Mouse (Mus musculus): ENCODE results near the gene Rab5c. TPM values are rescaled to one million over a fixed set of nuclear protein-coding genes. Genes with fewer than 3 reads are reported as not detected.

Gene Rab5c
- polyA plus RNA-seq, 1 experiment from 2014 or later, result 83.6 TPM

- peaks cover 4% of the 10 kb centered on the region; the same call in 1 of the 2 replicates for H3K4me1 ChIP-seq (ENCODE audit: control insufficient read depth, insufficient read depth, low read length)
- ATAC-seq (ENCODE audit: low FRiP score) (no peak), DNase-seq (ENCODE audit: low spot score, missing footprints) (no peak)
- H3K9ac ChIP-seq (ENCODE audit: low read length), result no peak overlapping the region
- H3K27ac ChIP-seq (ENCODE audit: low read depth, low read length), result no peak overlapping the region
- no peaks in the 10 kb centered on the region for H3K9me3 ChIP-seq (ENCODE audit: control insufficient read depth, low read length)
- 76% methylated on average over 5 of the region's 5 CpGs for WGBS
- no peak overlapping the region for H3K4me2 ChIP-seq
- no peaks in the 10 kb centered on the region for H3K27me3 ChIP-seq (ENCODE audit: control insufficient read depth, insufficient read depth, low read length)
- H3K4me3 ChIP-seq (ENCODE audit: low read depth, low read length), result no peak overlapping the region
- peaks cover 15% of the 10 kb centered on the region; the same call in 1 of the 2 replicates for H3K36me3 ChIP-seq (ENCODE audit: control insufficient read depth, insufficient read depth, low read length)
Measured at GRCm38 (mm10) chr11:100720345-100720744, 17.7 kb downstream of the Rab5c start.

- Histone ChIP-seq H3K27me3 (ENCODE audit: control insufficient read depth, insufficient read depth, low read length) (no peaks in the 10 kb centered on the region), H3K4me2 (no peak overlapping the region), H3K36me3 (ENCODE audit: control insufficient read depth, insufficient read depth, low read length) (peaks cover 15% of the 10 kb centered on the region; the same call in 1 of the 2 replicates), H3K4me3 (ENCODE audit: low read depth, low read length) (no peak overlapping the region), H3K4me1 (ENCODE audit: control insufficient read depth, insufficient read depth, low read length) (peaks cover 4% of the 10 kb centered on the region; the same call in 1 of the 2 replicates), H3K27ac (ENCODE audit: low read depth, low read length) (no peak overlapping the region), H3K9me3 (ENCODE audit: control insufficient read depth, low read length) (no peaks in the 10 kb centered on the region), H3K9ac (ENCODE audit: low read length) (no peak overlapping the region)
- no peak for ATAC-seq (ENCODE audit: low FRiP score)
- WGBS, result 89% methylated on average over 11 of the region's 11 CpGs
- DNase-seq (ENCODE audit: low spot score, missing footprints), result no peak
Measured at GRCm38 (mm10) chr11:100719893-100720292, 18.1 kb downstream of the Rab5c start.

- no peaks in the 10 kb centered on the region for H3K27me3 ChIP-seq (ENCODE audit: control insufficient read depth, insufficient read depth, low read length)
- no peak overlapping the region for H3K27ac ChIP-seq (ENCODE audit: low read depth, low read length)
- 90% methylated on average over 3 of the region's 3 CpGs for WGBS
- DNase-seq (ENCODE audit: low spot score, missing footprints), result no peak
- no peak overlapping the region for H3K9ac ChIP-seq (ENCODE audit: low read length)
- no peaks in the 10 kb centered on the region for H3K9me3 ChIP-seq (ENCODE audit: control insufficient read depth, low read length)
- H3K36me3 ChIP-seq (ENCODE audit: control insufficient read depth, insufficient read depth, low read length), result peaks cover 15% of the 10 kb centered on the region; the same call in 1 of the 2 replicates
- H3K4me1 ChIP-seq (ENCODE audit: control insufficient read depth, insufficient read depth, low read length), result peaks cover 4% of the 10 kb centered on the region
- ATAC-seq (ENCODE audit: low FRiP score), result no peak
- H3K4me3 ChIP-seq (ENCODE audit: low read depth, low read length), result no peak overlapping the region
- no peak overlapping the region for H3K4me2 ChIP-seq
Measured at GRCm38 (mm10) chr11:100719312-100719711, 18.7 kb downstream of the Rab5c start.

GRCm38 (mm10) chr11:100718866-100719265 lies 19.1 kb downstream of the Rab5c start:
- no peak overlapping the region for H3K9ac ChIP-seq (ENCODE audit: low read length)
- no peak for DNase-seq (ENCODE audit: low spot score, missing footprints)
- no peaks in the 10 kb centered on the region for H3K27me3 ChIP-seq (ENCODE audit: control insufficient read depth, insufficient read depth, low read length)
- peaks cover 15% of the 10 kb centered on the region; the same call in 1 of the 2 replicates for H3K36me3 ChIP-seq (ENCODE audit: control insufficient read depth, insufficient read depth, low read length)
- H3K4me1 ChIP-seq (ENCODE audit: control insufficient read depth, insufficient read depth, low read length), result peaks cover 8% of the 10 kb centered on the region
- no peaks in the 10 kb centered on the region for H3K9me3 ChIP-seq (ENCODE audit: control insufficient read depth, low read length)
- WGBS, result 97% methylated on average over 4 of the region's 4 CpGs
- no peak overlapping the region for H3K4me2 ChIP-seq
- H3K27ac ChIP-seq (ENCODE audit: low read depth, low read length), result no peak overlapping the region
- H3K4me3 ChIP-seq (ENCODE audit: low read depth, low read length), result no peak overlapping the region
- no peak for ATAC-seq (ENCODE audit: low FRiP score)

GRCm38 (mm10) chr11:100718462-100718861 lies 19.6 kb downstream of the Rab5c start:
- 93% methylated on average over 7 of the region's 7 CpGs for WGBS
- Histone ChIP-seq H3K27me3 (ENCODE audit: control insufficient read depth, insufficient read depth, low read length) (no peaks in the 10 kb centered on the region), H3K9ac (ENCODE audit: low read length) (no peak overlapping the region), H3K27ac (ENCODE audit: low read depth, low read length) (no peak overlapping the region), H3K9me3 (ENCODE audit: control insufficient read depth, low read length) (no peaks in the 10 kb centered on the region), H3K36me3 (ENCODE audit: control insufficient read depth, insufficient read depth, low read length) (peaks cover 15% of the 10 kb centered on the region; the same call in 1 of the 2 replicates), H3K4me1 (ENCODE audit: control insufficient read depth, insufficient read depth, low read length) (peaks cover 12% of the 10 kb centered on the region), H3K4me3 (ENCODE audit: low read depth, low read length) (no peak overlapping the region), H3K4me2 (no peak overlapping the region)
- DNase-seq (ENCODE audit: low spot score, missing footprints) (no peak), ATAC-seq (ENCODE audit: low FRiP score) (no peak)

GRCm38 (mm10) chr11:100716649-100717048 lies 21.4 kb downstream of the Rab5c start:
- H3K4me2 ChIP-seq, result no peak overlapping the region
- peaks cover 15% of the 10 kb centered on the region; the same call in 1 of the 2 replicates for H3K36me3 ChIP-seq (ENCODE audit: control insufficient read depth, insufficient read depth, low read length)
- H3K9ac ChIP-seq (ENCODE audit: low read length), result no peak overlapping the region
- DNase-seq (ENCODE audit: low spot score, missing footprints) (no peak), ATAC-seq (ENCODE audit: low FRiP score) (no peak)
- no peaks in the 10 kb centered on the region for H3K27me3 ChIP-seq (ENCODE audit: control insufficient read depth, insufficient read depth, low read length)
- no peak overlapping the region for H3K4me3 ChIP-seq (ENCODE audit: low read depth, low read length)
- H3K27ac ChIP-seq (ENCODE audit: low read depth, low read length), result no peak overlapping the region
- H3K9me3 ChIP-seq (ENCODE audit: control insufficient read depth, low read length), result no peaks in the 10 kb centered on the region
- whole genome bisulfite sequencing, result 92% methylated on average over 3 of the region's 3 CpGs
- peaks cover 16% of the 10 kb centered on the region for H3K4me1 ChIP-seq (ENCODE audit: control insufficient read depth, insufficient read depth, low read length)

GRCm38 (mm10) chr11:100714948-100715347 lies 23.1 kb downstream of the Rab5c start:
- peaks cover 15% of the 10 kb centered on the region; the same call in 1 of the 2 replicates for H3K36me3 ChIP-seq (ENCODE audit: control insufficient read depth, insufficient read depth, low read length)
- peaks cover 17% of the 10 kb centered on the region for H3K4me1 ChIP-seq (ENCODE audit: control insufficient read depth, insufficient read depth, low read length)
- DNase-seq (ENCODE audit: low spot score, missing footprints) (no peak), ATAC-seq (ENCODE audit: low FRiP score) (no peak)
- no peak overlapping the region for H3K4me2 ChIP-seq
- H3K9me3 ChIP-seq (ENCODE audit: control insufficient read depth, low read length), result no peaks in the 10 kb centered on the region
- no peaks in the 10 kb centered on the region for H3K27me3 ChIP-seq (ENCODE audit: control insufficient read depth, insufficient read depth, low read length)
- no peak overlapping the region for H3K9ac ChIP-seq (ENCODE audit: low read length)
- WGBS, result 79% methylated on average over 6 of the region's 6 CpGs
- no peak overlapping the region for H3K27ac ChIP-seq (ENCODE audit: low read depth, low read length)
- H3K4me3 ChIP-seq (ENCODE audit: low read depth, low read length), result no peak overlapping the region

- 50% methylated on average over 6 of the region's 6 CpGs for WGBS
- ATAC-seq (ENCODE audit: low FRiP score), result no peak
- Histone ChIP-seq H3K9me3 (ENCODE audit: control insufficient read depth, low read length) (no peaks in the 10 kb centered on the region), H3K9ac (ENCODE audit: low read length) (no peak overlapping the region), H3K4me1 (ENCODE audit: control insufficient read depth, insufficient read depth, low read length) (peaks cover 17% of the 10 kb centered on the region), H3K36me3 (ENCODE audit: control insufficient read depth, insufficient read depth, low read length) (peaks cover 15% of the 10 kb centered on the region), H3K4me2 (no peak overlapping the region; the same call in 1 of the 2 replicates), H3K27me3 (ENCODE audit: control insufficient read depth, insufficient read depth, low read length) (no peaks in the 10 kb centered on the region), H3K4me3 (ENCODE audit: low read depth, low read length) (no peak overlapping the region), H3K27ac (ENCODE audit: low read depth, low read length) (no peak overlapping the region)
- peak; percentile 95 for DNase-seq (ENCODE audit: low spot score, missing footprints)
Measured at GRCm38 (mm10) chr11:100714534-100714915, 23.5 kb downstream of the Rab5c start.

- H3K27ac ChIP-seq (ENCODE audit: low read depth, low read length), result peak within 1 kb of the TSS; percentile 7; the same call in 1 of the 2 replicates
- H3K27me3 ChIP-seq (ENCODE audit: control insufficient read depth, insufficient read depth, low read length), result no peaks in the 10 kb centered on the region
- peak within 1 kb of the TSS; percentile 32; the same call in 1 of the 2 replicates for H3K9ac ChIP-seq (ENCODE audit: low read length)
- H3K4me1 ChIP-seq (ENCODE audit: control insufficient read depth, insufficient read depth, low read length), result peaks cover 17% of the 10 kb centered on the region
- ATAC-seq (ENCODE audit: low FRiP score) (no peak), DNase-seq (ENCODE audit: low spot score, missing footprints) (peak; percentile 92)
- H3K36me3 ChIP-seq (ENCODE audit: control insufficient read depth, insufficient read depth, low read length), result peaks cover 13% of the 10 kb centered on the region
- no peaks in the 10 kb centered on the region for H3K9me3 ChIP-seq (ENCODE audit: control insufficient read depth, low read length)
- H3K4me2 ChIP-seq, result peak within 1 kb of the TSS; percentile 33
- H3K4me3 ChIP-seq (ENCODE audit: low read depth, low read length), result no peak within 1 kb of the TSS
- 3% methylated on average over 38 of the region's 38 CpGs for WGBS
Measured at GRCm38 (mm10) chr11:100713735-100714533, 24.1 kb downstream of the Rab5c start, which contains the start of gene Hspb9. Hspb9 (plus strand) TSS chr11:100713850.
